Mouse (Mus musculus): ENCODE results near the gene Catsperg1.

DNA sequence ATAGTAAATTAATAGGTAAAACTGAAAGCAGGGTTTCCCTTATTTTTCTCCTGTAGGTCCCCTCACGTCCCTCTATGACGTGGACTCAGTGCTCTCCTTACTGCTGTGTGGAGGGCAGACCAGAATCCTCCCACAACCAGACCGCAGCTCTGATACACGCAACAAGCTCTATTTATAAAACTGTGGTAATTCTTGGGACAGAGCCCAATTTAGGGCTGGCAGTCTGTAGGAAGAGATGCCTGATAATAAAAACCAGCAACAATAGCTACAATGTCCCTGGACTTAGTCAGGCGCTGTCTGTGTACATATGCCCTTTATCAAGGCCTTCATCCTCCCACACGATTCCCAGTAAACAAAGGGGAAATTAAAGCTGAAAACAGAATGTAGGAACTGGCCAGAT is 19.9 kb upstream of the Catsperg1 start:
- TF ChIP-seq CTCF (IDR thresholded peaks at IDR 0.05; ENCODE audit: borderline replicate concordance, insufficient read depth, low read length): no peak
- TF ChIP-seq POLR2A (IDR thresholded peaks at IDR 0.05; ENCODE audit: low read depth, low read length): no peak

Data from embryonic fibroblast, embryonic 13.5 days (primary cell).